Mouse (Mus musculus): ENCODE results near the gene Crct1. TPM values are rescaled to one million over a fixed set of nuclear protein-coding genes. Genes with fewer than 3 reads are reported as not detected.

Gene Crct1
- polyA plus RNA-seq (2014; fragmentation: Nextera tagmentation; extraction: Ambion mirVana): 0.19 and 0.63 TPM in 2 replicates

DNA sequence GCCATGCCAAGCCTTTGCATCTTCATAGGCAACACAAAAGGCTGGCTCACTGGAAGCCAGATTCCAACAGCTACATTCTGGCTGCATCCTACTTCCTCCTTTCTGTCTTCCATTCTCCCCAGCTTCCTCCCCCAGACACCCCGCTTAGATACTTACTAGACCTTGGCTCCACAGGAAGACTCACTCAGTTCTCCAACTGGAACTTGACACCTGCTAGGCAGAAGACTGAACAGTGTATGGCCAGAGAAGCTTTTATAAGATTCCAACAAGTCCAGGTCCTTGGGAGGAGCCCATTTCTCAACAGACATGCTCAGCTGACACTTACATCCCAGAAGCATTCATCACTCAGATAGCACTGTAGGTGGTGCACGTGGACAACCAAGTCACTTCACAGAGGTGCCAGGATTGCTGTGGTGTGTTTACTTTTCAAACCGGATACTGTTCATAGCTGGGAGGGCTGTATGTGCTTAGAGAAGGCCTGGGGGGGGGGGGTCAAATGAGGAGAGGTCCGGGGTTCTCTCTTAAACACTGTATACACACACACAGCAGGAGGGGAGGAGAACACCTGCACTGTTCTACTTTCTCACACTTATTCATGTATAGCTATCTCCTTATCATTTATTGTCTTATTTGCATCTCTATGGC, at the start of gene Crct1:
Crct1 (minus strand) TSS at position 228 of the 645 bp plus-strand sequence.
- WGBS: 55% methylated on average over 4 of the region's 4 CpGs
- H3K27ac ChIP-seq (ENCODE audit: low read depth, low read length): peak within 1 kb of the TSS; percentile 42; the same call in 1 of the 2 replicates
- H3K4me1 ChIP-seq (ENCODE audit: control insufficient read depth, insufficient read depth, low read length): no peaks in the 10 kb centered on the region
- ATAC-seq (ENCODE audit: low FRiP score) (no peak; the same call in 1 of the 2 replicates), DNase-seq (ENCODE audit: low spot score, missing footprints) (no peak)
- no peaks in the 10 kb centered on the region for H3K36me3 ChIP-seq (ENCODE audit: control insufficient read depth, insufficient read depth, low read length)
- peak within 1 kb of the TSS; percentile 56 for H3K4me2 ChIP-seq
- H3K9ac ChIP-seq (ENCODE audit: low read length): peak within 1 kb of the TSS; percentile 62
- peak within 1 kb of the TSS; percentile 36 for H3K4me3 ChIP-seq (ENCODE audit: low read depth, low read length)
- H3K9me3 ChIP-seq (ENCODE audit: control insufficient read depth, low read length): no peaks in the 10 kb centered on the region
- no peaks in the 10 kb centered on the region for H3K27me3 ChIP-seq (ENCODE audit: control insufficient read depth, insufficient read depth, low read length)

DNA sequence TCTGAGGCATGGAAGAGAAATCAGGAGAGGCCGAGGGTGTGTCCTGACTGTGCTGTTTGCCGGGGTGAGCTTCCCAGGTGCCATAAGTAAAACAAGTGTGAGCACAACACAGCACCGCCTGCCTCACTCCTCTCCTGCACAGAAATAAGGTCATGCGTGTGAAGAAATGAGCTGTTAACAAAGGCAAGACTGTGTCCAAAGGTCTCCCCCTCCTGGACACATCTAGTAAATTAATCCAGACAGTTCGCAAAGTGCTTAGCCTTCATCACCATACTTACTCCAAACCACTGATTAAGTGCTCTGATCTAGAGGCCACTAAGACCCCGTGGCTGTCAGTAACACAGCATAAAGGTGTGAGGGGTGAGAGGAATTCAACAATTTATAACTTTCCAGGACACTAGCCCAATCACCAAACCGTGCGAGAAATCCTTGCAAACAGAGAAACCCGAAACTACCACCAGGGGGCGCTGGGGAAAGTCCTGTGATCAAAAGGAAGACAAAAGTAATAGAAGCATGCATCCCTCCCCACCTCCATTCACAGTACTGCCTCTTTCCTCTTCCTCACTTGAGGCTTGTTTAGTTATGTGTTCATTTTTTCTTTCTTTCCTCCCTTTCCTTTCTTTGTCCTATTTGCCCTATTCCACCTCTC, 37.5 kb upstream of the Crct1 start:
- H3K4me3 ChIP-seq (ENCODE audit: low read depth, low read length): no peak overlapping the region
- no peaks in the 10 kb centered on the region for H3K27me3 ChIP-seq (ENCODE audit: control insufficient read depth, insufficient read depth, low read length)
- ATAC-seq (ENCODE audit: low FRiP score): no peak
- peak; percentile 88 for DNase-seq (ENCODE audit: low spot score, missing footprints)
- no peaks in the 10 kb centered on the region for H3K4me1 ChIP-seq (ENCODE audit: control insufficient read depth, insufficient read depth, low read length)
- H3K9me3 ChIP-seq (ENCODE audit: control insufficient read depth, low read length): no peaks in the 10 kb centered on the region
- H3K27ac ChIP-seq (ENCODE audit: low read depth, low read length): no peak overlapping the region
- H3K4me2 ChIP-seq: no peak overlapping the region
- H3K36me3 ChIP-seq (ENCODE audit: control insufficient read depth, insufficient read depth, low read length): no peaks in the 10 kb centered on the region
- no peak overlapping the region for H3K9ac ChIP-seq (ENCODE audit: low read length)
- 51% methylated on average over 10 of the region's 10 CpGs for WGBS

DNA sequence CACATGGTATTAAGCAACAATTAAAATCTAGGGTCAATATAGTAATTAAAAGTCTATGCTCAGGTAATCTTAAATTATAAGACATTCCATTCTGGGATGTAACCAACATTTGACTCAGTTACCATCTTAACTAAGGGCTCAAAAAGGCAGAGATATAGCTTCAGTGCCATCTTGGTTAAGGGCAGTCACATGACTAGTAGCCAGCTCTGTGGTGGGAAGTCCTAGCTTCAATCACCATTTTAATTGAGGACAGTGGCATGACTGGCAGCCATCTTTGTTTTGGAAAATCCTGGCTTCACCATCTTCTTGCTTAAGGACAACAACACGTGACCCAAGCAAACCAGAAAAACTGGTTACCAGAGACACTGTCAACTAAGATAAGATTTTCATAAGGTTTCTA, 34.7 kb upstream of the Crct1 start:
- ATAC-seq (ENCODE audit: low FRiP score): no peak
- WGBS: 95% methylated on average over 1 of the region's 1 CpGs
- H3K4me3 ChIP-seq (ENCODE audit: low read depth, low read length): no peak overlapping the region
- no peaks in the 10 kb centered on the region for H3K36me3 ChIP-seq (ENCODE audit: control insufficient read depth, insufficient read depth, low read length)
- H3K9me3 ChIP-seq (ENCODE audit: control insufficient read depth, low read length): no peaks in the 10 kb centered on the region
- H3K27ac ChIP-seq (ENCODE audit: low read depth, low read length): no peak overlapping the region
- no peak overlapping the region for H3K9ac ChIP-seq (ENCODE audit: low read length)
- no peaks in the 10 kb centered on the region for H3K27me3 ChIP-seq (ENCODE audit: control insufficient read depth, insufficient read depth, low read length)
- DNase-seq (ENCODE audit: low spot score, missing footprints): no peak
- no peak overlapping the region for H3K4me2 ChIP-seq
- H3K4me1 ChIP-seq (ENCODE audit: control insufficient read depth, insufficient read depth, low read length): no peaks in the 10 kb centered on the region

DNA sequence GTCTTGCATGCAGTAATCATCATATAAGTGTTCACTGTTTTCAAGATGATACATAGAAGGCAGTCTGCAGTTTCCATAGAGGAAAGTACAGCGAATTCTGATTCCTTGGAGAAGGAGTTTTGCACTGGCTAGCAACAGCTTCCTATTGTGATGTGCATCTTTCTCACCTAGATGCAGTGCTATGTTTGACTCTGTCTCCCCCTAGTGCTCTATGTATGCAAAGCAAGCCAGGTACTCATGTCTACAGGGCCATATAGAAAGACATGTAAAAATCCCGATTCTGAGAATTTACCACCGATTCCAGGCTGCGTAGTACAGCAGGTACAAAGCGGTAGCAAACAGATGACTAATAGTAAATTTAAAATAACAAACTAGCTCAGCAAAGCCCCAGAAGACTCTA, 16.0 kb upstream of the Crct1 start:
- DNase-seq (ENCODE audit: low spot score, missing footprints) (peak; percentile 91), ATAC-seq (ENCODE audit: low FRiP score) (peak; percentile 87)
- Histone ChIP-seq H3K27ac (ENCODE audit: low read depth, low read length) (no peak overlapping the region), H3K9me3 (ENCODE audit: control insufficient read depth, low read length) (no peaks in the 10 kb centered on the region), H3K36me3 (ENCODE audit: control insufficient read depth, insufficient read depth, low read length) (no peaks in the 10 kb centered on the region), H3K4me1 (ENCODE audit: control insufficient read depth, insufficient read depth, low read length) (no peaks in the 10 kb centered on the region), H3K4me3 (ENCODE audit: low read depth, low read length) (no peak overlapping the region), H3K9ac (ENCODE audit: low read length) (no peak overlapping the region), H3K27me3 (ENCODE audit: control insufficient read depth, insufficient read depth, low read length) (no peaks in the 10 kb centered on the region), H3K4me2 (no peak overlapping the region)
- WGBS: 70% methylated on average over 5 of the region's 5 CpGs

DNA sequence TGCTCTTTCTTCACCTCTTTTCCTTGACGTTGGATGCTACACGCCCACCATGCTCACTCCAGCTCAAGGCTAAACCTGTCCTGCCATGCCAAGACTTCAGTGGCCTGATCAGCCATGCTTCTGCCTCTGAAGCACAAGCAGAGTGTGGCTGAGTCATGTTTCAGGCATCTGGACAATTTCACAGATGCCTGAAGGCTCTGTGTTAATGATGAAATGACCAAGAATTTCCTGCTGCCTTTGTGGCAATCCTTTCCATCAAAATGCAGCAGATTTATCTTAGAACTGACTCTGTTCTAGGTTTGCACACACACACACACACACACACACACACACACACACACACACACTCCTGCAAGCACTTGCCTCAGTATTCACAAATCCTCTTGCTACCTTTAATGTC, 10.0 kb upstream of the Crct1 start:
- 90% methylated on average over 2 of the region's 2 CpGs for whole genome bisulfite sequencing
- H3K4me1 ChIP-seq (ENCODE audit: control insufficient read depth, insufficient read depth, low read length): no peaks in the 10 kb centered on the region
- no peak overlapping the region for H3K9ac ChIP-seq (ENCODE audit: low read length)
- H3K9me3 ChIP-seq (ENCODE audit: control insufficient read depth, low read length): no peaks in the 10 kb centered on the region
- ATAC-seq (ENCODE audit: low FRiP score) (no peak), DNase-seq (ENCODE audit: low spot score, missing footprints) (no peak)
- no peak overlapping the region for H3K4me3 ChIP-seq (ENCODE audit: low read depth, low read length)
- H3K36me3 ChIP-seq (ENCODE audit: control insufficient read depth, insufficient read depth, low read length): no peaks in the 10 kb centered on the region
- H3K4me2 ChIP-seq: no peak overlapping the region
- no peak overlapping the region for H3K27ac ChIP-seq (ENCODE audit: low read depth, low read length)
- H3K27me3 ChIP-seq (ENCODE audit: control insufficient read depth, insufficient read depth, low read length): no peaks in the 10 kb centered on the region

DNA sequence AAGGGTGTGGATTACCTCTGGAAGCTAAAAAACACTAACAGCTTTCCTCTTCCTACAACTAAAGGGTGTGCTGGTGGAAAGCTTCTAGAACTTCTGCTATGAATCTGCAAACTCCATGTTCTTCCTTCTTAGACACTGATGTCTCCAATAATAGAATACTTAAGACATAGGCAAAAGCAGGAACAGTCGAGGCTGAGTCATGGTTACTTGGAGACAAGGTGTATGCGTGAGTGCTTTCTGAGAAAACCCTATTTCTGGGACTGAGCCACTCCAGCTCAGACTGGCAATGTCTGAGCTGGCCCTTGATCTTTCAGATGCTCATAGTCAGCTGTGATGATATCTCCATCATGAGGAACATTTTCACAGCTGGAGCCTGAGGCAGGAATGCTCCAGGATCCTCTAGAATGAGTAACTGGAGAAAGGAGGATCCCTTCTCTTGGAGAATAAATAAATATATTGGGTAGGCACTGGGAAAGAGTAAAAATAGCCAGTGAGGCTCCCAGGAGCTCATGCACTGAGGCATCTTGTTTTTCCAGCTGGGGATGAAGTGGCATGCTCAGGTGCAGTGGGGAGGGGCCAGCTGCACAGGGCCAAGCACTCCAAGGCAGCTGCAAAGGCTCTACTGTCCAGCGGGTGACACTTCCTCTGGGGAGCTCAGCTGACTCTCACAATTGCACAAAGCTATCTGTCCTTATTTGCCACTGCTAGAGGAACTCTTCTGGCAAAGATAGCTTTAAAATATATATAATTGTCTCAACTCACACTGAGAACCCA, 8.1 kb upstream of the Crct1 start:
- no peaks in the 10 kb centered on the region for H3K36me3 ChIP-seq (ENCODE audit: control insufficient read depth, insufficient read depth, low read length)
- 84% methylated on average over 3 of the region's 3 CpGs for WGBS
- H3K4me2 ChIP-seq: no peak overlapping the region
- no peaks in the 10 kb centered on the region for H3K9me3 ChIP-seq (ENCODE audit: control insufficient read depth, low read length)
- ATAC-seq (ENCODE audit: low FRiP score) (no peak), DNase-seq (ENCODE audit: low spot score, missing footprints) (no peak)
- H3K9ac ChIP-seq (ENCODE audit: low read length): no peak overlapping the region
- H3K4me3 ChIP-seq (ENCODE audit: low read depth, low read length): no peak overlapping the region
- no peak overlapping the region for H3K27ac ChIP-seq (ENCODE audit: low read depth, low read length)
- no peaks in the 10 kb centered on the region for H3K4me1 ChIP-seq (ENCODE audit: control insufficient read depth, insufficient read depth, low read length)
- no peaks in the 10 kb centered on the region for H3K27me3 ChIP-seq (ENCODE audit: control insufficient read depth, insufficient read depth, low read length)

DNA sequence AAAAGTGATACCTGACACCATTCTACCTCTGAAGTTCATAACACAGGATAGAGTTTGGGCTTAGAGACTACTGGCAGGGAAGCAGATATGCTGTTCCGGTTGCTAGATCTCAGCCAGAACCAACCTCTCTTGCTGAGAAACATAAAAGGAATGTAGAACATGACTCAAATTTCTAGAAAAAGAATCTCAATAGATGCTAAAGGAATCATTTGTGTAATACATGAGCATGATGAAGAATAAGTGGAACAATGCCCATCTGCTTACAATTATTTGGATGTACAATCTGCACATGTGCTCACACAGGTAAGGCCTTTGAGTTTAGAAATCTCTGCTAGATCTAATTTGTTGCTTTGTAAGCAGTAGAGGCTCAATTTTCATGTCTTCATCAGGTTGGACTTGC, 5.7 kb upstream of the Crct1 start:
- Histone ChIP-seq H3K9ac (ENCODE audit: low read length) (no peak overlapping the region), H3K9me3 (ENCODE audit: control insufficient read depth, low read length) (no peaks in the 10 kb centered on the region), H3K27ac (ENCODE audit: low read depth, low read length) (no peak overlapping the region), H3K4me3 (ENCODE audit: low read depth, low read length) (no peak overlapping the region), H3K4me1 (ENCODE audit: control insufficient read depth, insufficient read depth, low read length) (no peaks in the 10 kb centered on the region), H3K27me3 (ENCODE audit: control insufficient read depth, insufficient read depth, low read length) (no peaks in the 10 kb centered on the region), H3K4me2 (no peak overlapping the region), H3K36me3 (ENCODE audit: control insufficient read depth, insufficient read depth, low read length) (no peaks in the 10 kb centered on the region)
- no peak for ATAC-seq (ENCODE audit: low FRiP score)
- no peak for DNase-seq (ENCODE audit: low spot score, missing footprints)
- WGBS: 88% methylated on average over 1 of the region's 1 CpGs

DNA sequence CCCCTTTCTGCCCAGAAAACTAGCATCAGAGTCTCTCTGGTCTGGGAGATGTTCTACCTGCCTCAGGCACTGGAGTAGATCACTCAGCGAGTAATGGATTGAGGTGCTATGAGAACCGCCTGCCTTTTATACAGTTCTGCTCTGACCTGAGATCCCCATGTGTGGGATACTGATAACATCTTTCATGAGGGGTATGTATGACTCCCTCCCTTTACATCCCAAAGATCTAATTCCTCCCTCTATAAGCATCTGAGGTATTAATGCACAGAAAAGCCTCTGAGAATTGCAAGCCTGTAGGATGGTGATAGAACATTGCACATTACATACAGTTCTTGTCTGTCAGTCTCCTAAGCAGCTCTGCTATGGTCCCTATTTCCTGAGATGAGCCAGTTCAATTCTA, 3.5 kb upstream of the Crct1 start, which contains the start of gene Lce1m:
Lce1m (minus strand) TSS at position 101 of the 400 bp plus-strand sequence.
- 85% methylated on average over 2 of the region's 2 CpGs for WGBS
- Histone ChIP-seq H3K27me3 (ENCODE audit: control insufficient read depth, insufficient read depth, low read length) (no peaks in the 10 kb centered on the region), H3K4me1 (ENCODE audit: control insufficient read depth, insufficient read depth, low read length) (no peaks in the 10 kb centered on the region), H3K4me3 (ENCODE audit: low read depth, low read length) (no peak within 1 kb of the TSS), H3K9ac (ENCODE audit: low read length) (no peak within 1 kb of the TSS), H3K4me2 (no peak within 1 kb of the TSS), H3K9me3 (ENCODE audit: control insufficient read depth, low read length) (no peaks in the 10 kb centered on the region), H3K36me3 (ENCODE audit: control insufficient read depth, insufficient read depth, low read length) (no peaks in the 10 kb centered on the region), H3K27ac (ENCODE audit: low read depth, low read length) (no peak within 1 kb of the TSS)
- ATAC-seq (ENCODE audit: low FRiP score) (no peak), DNase-seq (ENCODE audit: low spot score, missing footprints) (no peak)

DNA sequence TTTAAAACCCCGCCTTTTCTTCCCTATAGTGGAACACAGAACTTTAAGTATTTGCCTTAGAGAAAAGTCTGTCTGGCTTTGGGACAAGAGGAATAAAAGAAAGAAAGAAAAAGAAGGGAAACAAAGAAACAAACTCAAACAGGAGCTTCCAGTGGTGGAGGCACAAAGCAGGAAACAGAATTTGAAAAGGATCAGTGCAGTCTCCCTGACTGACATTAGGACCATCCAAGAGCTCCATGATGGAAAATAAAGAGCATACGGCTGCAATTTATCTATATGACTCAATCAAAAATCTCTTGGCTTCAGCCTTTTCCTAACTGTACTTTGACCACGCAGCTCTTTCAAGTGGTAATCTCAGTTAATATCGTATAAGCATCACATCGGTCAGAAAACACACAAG, 616 bp downstream of the Crct1 start:
- H3K27ac ChIP-seq (ENCODE audit: low read depth, low read length): peak overlapping the region; percentile 42; the same call in 1 of the 2 replicates
- peak; percentile 59 for ATAC-seq (ENCODE audit: low FRiP score)

More for the DNA sequence above, 616 bp downstream of the Crct1 start:
- Histone ChIP-seq H3K4me1 (ENCODE audit: control insufficient read depth, insufficient read depth, low read length) (no peaks in the 10 kb centered on the region), H3K36me3 (ENCODE audit: control insufficient read depth, insufficient read depth, low read length) (no peaks in the 10 kb centered on the region), H3K4me2 (peak overlapping the region; percentile 56), H3K27me3 (ENCODE audit: control insufficient read depth, insufficient read depth, low read length) (no peaks in the 10 kb centered on the region), H3K9me3 (ENCODE audit: control insufficient read depth, low read length) (no peaks in the 10 kb centered on the region), H3K9ac (ENCODE audit: low read length) (peak overlapping the region; percentile 62), H3K4me3 (ENCODE audit: low read depth, low read length) (peak overlapping the region; percentile 36)
- no peak for DNase-seq (ENCODE audit: low spot score, missing footprints)
- 22% methylated on average over 5 of the region's 5 CpGs for WGBS
